Mouse (Mus musculus) T-helper 17 cell (primary cell): ENCODE results near the gene Spats2l.

Experiments used
- in situ Hi-C, 2 experiments: fragments of 300-600 bp; cut with MboI, MseI; formaldehyde crosslinking; loops; 1 replicate in 1 of 2; 2 replicates in 1 of 2; pipeline ENCODE4 v1.15.1; 2025; ENCODE audit warnings: high pct_unique_total_duplicates in 2 of 2

Gene Spats2l

GRCm38 (mm10) chr1:57954376-57954765 lies 180.4 kb downstream of the Spats2l start:
- in situ Hi-C loops = loop anchor here in 1 of 2 experiments (5.0 to 25.0 kb wide), 2 partner anchors 527 to 1008 kb away; partner anchors contain the start of genes Stradb and Trak2

- in situ Hi-C loops = loop anchor here in 1 of 2 experiments (25.0 kb wide), 1 partner anchor 1007 kb away; the partner anchor contains the start of genes Stradb and Trak2
Measured at GRCm38 (mm10) chr1:57955774-57956173, 181.8 kb downstream of the Spats2l start.

DNA sequence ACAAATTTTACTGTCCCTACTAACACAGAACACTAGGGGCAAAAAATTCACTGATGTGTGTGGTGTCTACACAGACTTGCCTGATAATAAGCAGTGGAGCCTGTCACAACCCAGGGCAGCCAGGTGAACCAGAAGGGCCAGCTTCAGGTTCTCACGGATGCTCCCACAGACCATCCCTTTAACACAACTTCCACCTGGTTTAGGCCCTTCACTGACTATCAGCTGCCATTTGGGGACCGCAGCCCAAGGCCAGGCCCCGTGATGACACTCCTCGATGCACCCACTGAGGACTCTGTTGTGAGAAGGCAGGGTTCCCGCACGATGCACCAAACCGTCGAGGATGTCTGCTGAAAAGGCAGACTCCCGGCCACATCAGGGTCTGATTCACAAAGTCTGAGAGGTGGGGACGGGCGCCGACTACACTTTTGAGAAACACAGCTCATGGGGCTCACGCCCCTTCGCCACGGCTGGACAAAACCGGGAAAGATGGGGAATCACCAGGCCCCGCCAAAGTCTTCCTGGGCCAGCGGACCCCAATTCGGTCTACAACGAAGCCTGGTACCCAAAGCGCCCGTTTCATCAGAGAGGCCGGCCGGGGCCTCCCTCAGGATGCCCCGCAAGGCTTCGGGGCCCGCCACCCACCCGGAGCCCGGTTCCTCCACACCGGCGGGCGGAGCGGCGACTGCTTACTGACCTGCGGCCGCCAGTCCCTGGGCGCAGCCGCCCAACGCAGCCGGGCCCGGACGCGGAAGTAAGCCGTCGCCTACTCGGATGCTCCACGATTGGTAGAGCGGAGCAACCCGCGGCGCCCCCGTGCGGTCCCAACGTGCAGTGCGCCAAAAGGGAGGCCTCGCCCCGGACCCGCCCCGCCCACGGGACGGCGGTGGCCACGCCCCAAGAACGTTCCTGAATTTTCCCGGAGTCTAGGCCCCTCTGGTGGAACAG lies 195.6 kb downstream of the Spats2l start:
- in situ Hi-C loops = loop anchor here in 1 of 2 experiments (25.0 kb wide), 1 partner anchor 993 kb away; the partner anchor contains the start of genes Stradb and Trak2

- in situ Hi-C loops = loop anchor here in 1 of 2 experiments (25.0 kb wide), 1 partner anchor 991 kb away; the partner anchor contains the start of genes Stradb and Trak2
Measured at GRCm38 (mm10) chr1:57971588-57971987, 197.6 kb downstream of the Spats2l start.

DNA sequence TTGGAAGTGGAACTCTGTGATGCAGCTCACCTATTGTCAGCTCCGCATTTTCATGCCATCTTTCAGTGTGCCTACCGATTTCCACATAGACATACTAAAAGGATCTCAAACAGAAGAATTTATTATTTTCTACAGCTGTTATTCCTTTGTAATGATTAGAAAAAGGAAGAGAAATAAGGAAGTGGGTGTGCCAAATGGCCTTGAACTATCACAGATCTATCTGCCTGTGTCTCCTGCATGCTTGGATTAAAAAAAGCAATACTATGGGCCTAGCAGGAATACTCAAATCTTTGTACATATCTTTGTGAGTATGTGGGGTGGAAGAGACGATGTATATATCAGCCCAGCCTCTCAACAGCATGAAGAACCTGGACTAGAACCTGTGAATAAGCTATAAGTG lies 202.9 kb downstream of the Spats2l start:
- in situ Hi-C loops = no loop called here

DNA sequence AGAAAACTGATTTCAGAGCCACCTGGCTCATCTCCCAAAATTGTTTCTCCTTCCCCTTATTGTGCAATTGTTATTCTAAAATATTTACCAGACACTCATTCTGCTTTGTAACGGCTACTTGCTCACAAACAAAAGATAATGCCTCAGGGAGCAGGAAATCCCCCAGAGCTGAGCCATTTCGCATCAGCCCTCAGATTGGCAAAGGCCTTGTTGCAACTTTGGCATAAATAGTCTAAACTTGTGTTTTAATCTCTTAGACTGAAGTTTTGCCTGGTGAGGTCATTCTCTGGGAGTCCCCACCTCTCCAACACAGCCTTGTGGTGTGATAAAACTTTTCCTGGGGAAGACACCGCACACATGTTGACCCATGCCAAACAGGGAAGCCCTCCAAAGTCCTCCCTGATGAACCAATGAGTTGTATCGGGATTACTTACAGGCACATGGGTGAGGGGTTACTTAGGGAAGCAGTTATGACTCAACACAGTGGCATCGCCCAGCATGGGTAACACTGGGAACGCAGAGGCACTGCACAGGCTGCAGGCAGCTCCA lies 215.2 kb downstream of the Spats2l start:
- in situ Hi-C loops = no loop called here

- in situ Hi-C loops = no loop called here
Measured at GRCm38 (mm10) chr1:57991277-57991676, 217.3 kb downstream of the Spats2l start.

- in situ Hi-C loops = loop anchor here in 1 of 2 experiments (5.0 kb wide), 1 partner anchor 33 kb away; no protein-coding TSS in a partner anchor
Measured at GRCm38 (mm10) chr1:57995432-57996132, 221.6 kb downstream of the Spats2l start, which contains the start of gene Sgo2a. Gene Sgo2a, plus strand, starts transcription at chr1:57995971.

DNA sequence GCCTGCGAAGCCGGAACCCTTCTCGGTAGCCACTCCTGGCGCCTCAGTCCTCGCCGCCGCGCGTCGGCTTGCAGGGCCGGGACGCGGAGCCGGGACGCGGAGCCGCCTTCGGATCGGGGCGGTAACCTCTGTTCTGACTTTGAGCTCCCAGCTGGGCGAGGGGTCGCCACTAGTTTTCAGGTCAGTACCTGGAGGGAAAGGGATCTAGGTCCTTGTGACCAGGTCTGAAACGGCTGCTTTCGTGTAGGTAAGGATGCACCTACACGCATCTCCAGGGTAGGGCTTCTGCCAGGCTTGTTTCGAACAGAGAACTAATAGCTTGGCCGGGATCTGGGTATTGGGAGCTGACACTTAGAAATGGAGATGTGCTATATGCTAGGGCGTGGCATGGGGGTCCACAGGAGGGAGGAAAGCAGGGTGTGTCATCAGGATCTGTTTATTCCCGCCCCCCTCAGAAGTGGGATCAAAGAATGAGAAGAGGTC lies 222.2 kb downstream of the Spats2l start:
- in situ Hi-C loops = loop anchor here in 1 of 2 experiments (5.0 kb wide), 1 partner anchor 34 kb away; no protein-coding TSS in a partner anchor
